Mouse (Mus musculus) megakaryocyte, embryonic 14.5 days (primary cell): ENCODE results near the gene Xirp1. TPM values are rescaled to one million over a fixed set of nuclear protein-coding genes. Genes with fewer than 3 reads are reported as not detected.

Source experiments
- H3K27me3 ChIP-seq: replicated peaks from 2 replicates; pipeline ENCODE3; 2012; ENCODE audit warnings: inconsistent platforms
- H3K36me3 ChIP-seq: replicated peaks from 2 replicates; pipeline ENCODE3; 2012; ENCODE audit warnings: low read length, inconsistent platforms, mixed read lengths
- H3K4me1 ChIP-seq: 2 replicates; pipeline ENCODE4 v1.6.1; 2012; ENCODE audit warnings: inconsistent platforms
- H3K4me3 ChIP-seq: replicated peaks from 2 replicates; pipeline ENCODE3; 2012; ENCODE audit warnings: moderate library complexity, mild to moderate bottlenecking, inconsistent platforms
- H3K9me3 ChIP-seq: 2 replicates; pipeline ENCODE4 v1.6.1; 2012; ENCODE audit warnings: inconsistent platforms
- FLI1 ChIP-seq: IDR thresholded peaks from 2 replicates; pipeline ENCODE4 v1.6.1; 2012; ENCODE audit warnings: low read length, inconsistent platforms, mixed read lengths
- GATA1 ChIP-seq: IDR thresholded peaks from 3 replicates; pipeline ENCODE4 v1.6.1; 2012; ENCODE audit warnings: mixed read lengths, low read length, inconsistent platforms, borderline replicate concordance
- polyA plus RNA-seq: library from polyadenylated mRNA; stranded (reverse); fragments of >175 nt; gene quantifications from 2 replicates; pipeline ENCODE4 v1.2.3, GENCODE M21; 2012; ENCODE audit warnings: low replicate concordance; ENCODE audit not compliant: insufficient read depth

The Xirp1 gene
- polyA plus RNA-seq, 1 experiment, result not detected

GRCm38 (mm10) chr9:119994207-119994606 is 29.2 kb downstream of the Xirp1 start:
- Histone ChIP-seq H3K36me3 (no peaks in the 10 kb centered on the region), H3K4me1 (peaks cover 52% of the 10 kb centered on the region), H3K9me3 (no peaks in the 10 kb centered on the region), H3K4me3 (peak overlapping the region; percentile 42), H3K27me3 (peaks cover 5% of the 10 kb centered on the region)
- no peak for TF ChIP-seq GATA1

DNA sequence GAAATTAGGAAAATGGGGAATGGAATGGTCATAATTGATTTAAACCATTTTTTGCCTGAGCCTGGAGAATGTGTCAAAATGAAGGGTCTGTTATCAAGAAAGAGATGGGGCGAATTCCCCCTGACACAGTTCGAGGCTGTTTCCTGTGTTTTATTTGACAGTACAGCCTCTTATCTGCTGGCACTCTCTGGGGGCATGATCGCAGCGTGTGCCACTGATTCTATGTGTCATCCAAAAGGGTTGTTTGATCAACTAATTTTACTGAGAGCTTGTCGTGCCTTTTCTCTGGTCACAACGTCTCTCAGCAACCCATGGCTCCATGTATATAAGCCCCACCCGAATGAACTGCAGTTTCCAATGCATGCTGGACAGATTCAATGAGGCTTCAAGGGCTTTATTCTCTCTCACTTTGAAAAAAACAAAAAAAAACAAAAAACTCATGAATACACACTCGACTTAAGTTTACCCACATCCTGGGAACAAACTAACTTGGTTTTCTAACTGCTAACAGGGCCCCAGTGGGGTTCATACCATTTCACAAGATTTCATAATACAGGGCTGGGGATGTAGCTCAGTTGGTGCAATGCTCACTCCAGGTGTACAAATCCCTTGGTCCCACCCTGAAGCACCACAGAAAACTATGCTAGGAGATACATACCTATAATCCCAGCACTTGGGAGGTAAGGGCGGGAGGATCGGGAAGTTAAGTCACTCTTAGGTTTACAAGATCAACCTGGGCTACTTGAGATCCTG is 30.1 kb downstream of the Xirp1 start:
- H3K9me3 ChIP-seq, result no peaks in the 10 kb centered on the region
- no peaks in the 10 kb centered on the region for H3K36me3 ChIP-seq
- TF ChIP-seq FLI1 (no peak), GATA1 (no peak)
- peaks cover 5% of the 10 kb centered on the region for H3K27me3 ChIP-seq
- H3K4me3 ChIP-seq, result no peak overlapping the region
- peaks cover 44% of the 10 kb centered on the region for H3K4me1 ChIP-seq

DNA sequence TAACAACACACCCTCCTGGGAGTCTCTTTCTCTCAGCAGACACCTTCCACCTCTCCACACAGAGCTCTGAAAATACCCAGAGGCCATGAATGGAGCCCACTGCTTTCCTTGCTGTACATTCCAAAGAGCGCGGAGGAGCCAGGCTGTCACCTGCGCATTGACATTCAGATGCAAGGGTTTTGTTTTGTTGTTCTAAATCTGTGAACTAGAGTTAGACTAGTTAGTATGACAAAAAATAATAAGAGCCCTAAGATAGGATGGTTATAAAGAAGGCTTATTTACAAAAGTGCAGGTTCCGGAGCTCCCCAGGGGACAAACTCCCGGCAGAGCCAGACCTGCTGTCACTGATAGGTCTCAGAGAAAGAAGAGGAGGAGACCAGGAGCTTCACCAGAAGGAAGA is 32.1 kb downstream of the Xirp1 start:
- Histone ChIP-seq H3K9me3 (no peaks in the 10 kb centered on the region), H3K36me3 (no peaks in the 10 kb centered on the region), H3K4me3 (no peak overlapping the region), H3K4me1 (peaks cover 44% of the 10 kb centered on the region), H3K27me3 (peaks cover 5% of the 10 kb centered on the region)
- TF ChIP-seq GATA1 (no peak), FLI1 (no peak)

DNA sequence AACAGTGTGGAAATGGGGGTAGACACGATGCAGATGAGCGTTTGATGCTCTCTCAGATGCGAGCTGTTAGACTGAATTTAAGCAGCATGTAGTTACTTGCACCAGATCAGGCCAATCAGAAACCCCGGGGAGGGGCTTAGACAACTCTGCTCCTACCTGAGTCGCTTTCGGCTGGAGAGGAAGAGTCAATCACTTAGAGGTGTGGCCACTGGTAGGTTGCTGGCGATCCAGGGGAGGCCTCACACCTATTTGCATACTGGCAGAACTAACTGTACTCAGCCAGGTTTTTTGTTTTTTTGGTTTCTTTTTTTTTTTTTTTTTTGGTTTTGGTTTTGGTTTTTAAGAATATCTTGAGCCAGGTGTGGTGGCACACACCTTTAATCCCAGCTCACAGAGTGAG is 35.1 kb downstream of the Xirp1 start:
- no peak for TF ChIP-seq GATA1
- TF ChIP-seq FLI1, result no peak
- H3K9me3 ChIP-seq, result no peaks in the 10 kb centered on the region
- no peaks in the 10 kb centered on the region for H3K36me3 ChIP-seq
- H3K27me3 ChIP-seq, result peaks cover 4% of the 10 kb centered on the region
- H3K4me3 ChIP-seq, result no peak overlapping the region
- peaks cover 36% of the 10 kb centered on the region for H3K4me1 ChIP-seq

- TF ChIP-seq GATA1 (no peak), FLI1 (no peak)
- no peaks in the 10 kb centered on the region for H3K9me3 ChIP-seq
- peaks cover 4% of the 10 kb centered on the region for H3K27me3 ChIP-seq
- no peak overlapping the region for H3K4me3 ChIP-seq
- H3K36me3 ChIP-seq, result no peaks in the 10 kb centered on the region
- H3K4me1 ChIP-seq, result peaks cover 31% of the 10 kb centered on the region
Measured at GRCm38 (mm10) chr9:119985881-119986574, 37.4 kb downstream of the Xirp1 start.

DNA sequence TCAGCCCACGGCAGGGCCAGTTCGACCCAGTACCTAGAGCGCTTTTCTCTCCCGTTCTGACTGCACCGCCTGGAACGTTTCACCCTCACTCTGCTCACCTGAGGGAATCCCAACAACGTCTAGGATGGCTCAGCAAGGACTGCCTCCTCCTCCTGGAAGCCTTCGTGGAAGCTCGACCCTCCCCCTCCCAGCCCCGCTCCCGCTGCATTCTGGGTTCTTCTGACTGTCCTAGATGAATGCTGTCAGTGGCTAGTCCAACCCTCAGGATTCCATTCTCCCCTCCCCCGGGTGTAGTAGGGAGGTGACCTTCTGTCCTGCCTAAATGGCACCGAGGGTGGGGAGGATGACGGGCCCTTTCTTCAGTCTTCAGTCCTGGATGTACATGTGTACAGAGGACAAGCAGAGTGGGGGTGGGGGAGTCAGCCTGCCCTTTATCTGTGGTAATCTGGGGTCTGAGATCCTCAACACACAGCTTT is 38.8 kb downstream of the Xirp1 start, which contains the start of gene Csrnp1:
TSS of gene Csrnp1 (minus strand) at position 123 of the 476 bp plus-strand sequence.
- H3K36me3 ChIP-seq, result peaks cover 5% of the 10 kb centered on the region
- TF ChIP-seq FLI1, result no peak
- TF ChIP-seq GATA1, result no peak
- H3K27me3 ChIP-seq, result peaks cover 4% of the 10 kb centered on the region
- no peaks in the 10 kb centered on the region for H3K9me3 ChIP-seq
- peaks cover 46% of the 10 kb centered on the region for H3K4me1 ChIP-seq
- peak within 1 kb of the TSS; percentile 100 for H3K4me3 ChIP-seq

DNA sequence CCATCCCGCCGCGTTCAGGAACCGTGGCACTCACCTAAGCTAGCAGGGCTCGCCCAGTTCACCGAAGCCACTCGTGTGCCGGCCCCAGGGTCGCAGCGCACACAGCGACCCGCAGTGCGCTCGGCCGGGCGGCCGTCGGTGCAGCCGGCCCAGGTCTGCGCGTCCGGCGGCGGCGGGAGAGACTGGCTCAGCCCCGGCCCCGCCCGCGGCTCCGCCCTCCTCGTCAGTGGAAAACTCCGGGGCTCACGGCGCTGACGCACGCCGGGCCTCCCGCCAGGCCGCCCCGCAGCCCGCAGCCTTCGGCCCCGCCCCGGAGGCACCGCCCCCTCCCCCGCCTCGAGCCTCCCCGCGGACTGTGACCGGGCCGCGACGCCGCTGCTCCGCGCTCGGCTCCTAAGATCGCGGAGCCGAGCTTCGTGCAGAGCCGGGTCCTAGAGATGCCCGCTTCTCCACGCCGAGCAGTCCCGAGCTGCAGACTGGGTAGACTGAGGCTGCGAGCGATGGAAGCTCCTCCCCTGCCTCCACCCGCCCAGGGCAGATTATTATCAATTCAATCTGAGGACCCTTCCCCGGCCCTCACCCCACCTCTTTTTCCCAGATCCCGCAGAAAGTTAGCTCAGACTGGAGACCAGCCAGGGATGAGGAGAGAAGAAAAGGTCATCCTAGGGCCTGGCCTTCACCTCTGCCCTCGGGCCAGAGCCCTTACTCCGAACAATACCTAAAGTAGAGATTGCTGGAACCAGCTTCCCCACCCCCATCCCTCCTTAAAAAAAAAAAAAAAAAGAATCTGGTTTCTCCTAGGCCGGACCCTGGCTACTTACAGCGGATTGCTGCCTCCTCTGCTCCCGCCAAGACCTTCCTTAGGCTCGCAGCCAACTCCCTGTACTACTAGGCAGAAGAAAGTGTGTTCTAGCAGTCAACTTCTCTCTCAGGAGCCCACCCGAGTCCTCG is 39.5 kb downstream of the Xirp1 start:
- H3K4me1 ChIP-seq, result peaks cover 53% of the 10 kb centered on the region
- TF ChIP-seq FLI1, result no peak
- TF ChIP-seq GATA1, result no peak
- peaks cover 8% of the 10 kb centered on the region for H3K36me3 ChIP-seq
- H3K4me3 ChIP-seq, result peak overlapping the region; percentile 100
- peaks cover 2% of the 10 kb centered on the region for H3K27me3 ChIP-seq
- no peaks in the 10 kb centered on the region for H3K9me3 ChIP-seq

DNA sequence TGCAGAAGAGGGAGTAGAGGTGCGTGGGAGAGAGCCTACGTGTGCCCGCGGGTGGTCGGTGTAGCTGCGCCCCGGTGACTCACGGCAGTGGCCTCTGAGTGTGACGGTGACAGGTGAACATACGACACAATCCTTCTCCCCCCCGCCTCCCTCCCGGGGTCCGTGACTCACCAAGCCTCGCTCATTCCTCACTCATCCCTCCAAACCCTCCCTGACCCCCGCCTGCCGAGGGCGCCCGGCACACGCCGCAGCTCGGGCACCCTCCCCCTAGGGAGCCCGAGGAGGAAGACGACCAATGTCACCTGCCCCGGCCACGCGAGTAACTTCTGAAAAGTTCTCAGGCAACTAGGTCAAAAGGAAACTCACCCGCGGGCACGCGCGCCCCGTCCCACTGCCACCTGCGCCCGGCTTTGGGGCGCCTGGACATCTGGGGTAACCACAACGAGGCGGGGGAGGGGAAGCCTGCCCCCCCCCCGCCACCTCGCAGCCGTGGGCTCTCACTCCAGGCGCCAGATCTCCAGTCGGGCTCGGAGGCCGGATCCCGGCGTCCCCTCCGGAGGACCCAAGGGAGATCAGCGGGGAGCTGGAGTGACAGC is 40.3 kb downstream of the Xirp1 start:
- peaks cover 61% of the 10 kb centered on the region for H3K4me1 ChIP-seq
- peaks cover 2% of the 10 kb centered on the region for H3K27me3 ChIP-seq
- no peak for TF ChIP-seq GATA1
- no peak for TF ChIP-seq FLI1
- H3K36me3 ChIP-seq, result peaks cover 8% of the 10 kb centered on the region
- peak overlapping the region; percentile 100 for H3K4me3 ChIP-seq
- H3K9me3 ChIP-seq, result no peaks in the 10 kb centered on the region

GRCm38 (mm10) chr9:119982241-119982811 is 41.1 kb downstream of the Xirp1 start:
- Histone ChIP-seq H3K36me3 (peaks cover 8% of the 10 kb centered on the region), H3K9me3 (no peaks in the 10 kb centered on the region), H3K4me1 (peaks cover 68% of the 10 kb centered on the region), H3K27me3 (peaks cover 2% of the 10 kb centered on the region), H3K4me3 (peak overlapping the region; percentile 100)
- TF ChIP-seq GATA1 (no peak), FLI1 (no peak)
